Mouse (Mus musculus) heart, postnatal 36 days (tissue): ENCODE measurements around the gene Cytip. TPM values are rescaled to one million over a fixed set of nuclear protein-coding genes. Genes with fewer than 3 reads are reported as not detected.

Source experiments
- DNase-seq, 2 experiments: peaks; one replicate each; pipeline ENCODE4 v3.0.0; 2021 to 2022
- intact Hi-C: fragments of 180-260 bp; cut with DNase I; formaldehyde crosslinking; loops from one replicate; pipeline ENCODE4 v1.15.1; 2025
- total RNA-seq, 2 experiments: library from RNA; stranded (reverse); gene quantifications; 2 replicates each; pipeline ENCODE4 v1.2.3; 2021

Gene Cytip
- 1 to 10 TPM; 1.2 to 1.4 TPM for total RNA-seq

DNA sequence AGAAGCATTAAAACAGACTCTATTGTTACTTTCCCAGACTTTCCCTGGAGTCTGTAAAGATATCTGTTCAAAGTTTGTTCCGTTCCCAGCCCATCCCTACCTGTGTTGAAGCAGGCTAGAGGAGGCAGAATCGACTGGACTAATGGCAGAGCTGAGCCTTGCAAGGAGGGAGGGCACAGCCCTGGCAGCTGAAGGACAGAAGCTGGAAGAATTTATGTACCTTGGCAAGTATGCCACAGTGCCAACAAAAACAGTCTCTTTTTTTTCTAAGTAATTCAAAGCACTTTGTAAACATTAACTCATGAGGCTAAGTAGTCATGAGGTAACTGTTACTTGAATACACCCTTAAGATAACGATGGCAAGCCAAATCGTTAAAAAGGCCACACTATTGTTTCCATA lies at the start of gene Cytip:
Gene Cytip, minus strand, starts transcription at position 187 of the 400 bp plus-strand sequence.
- intact Hi-C loops = loop anchor here (10.0 kb wide), 1 partner anchor 369 kb away; the partner anchor contains the start of genes Acvr1 and Upp2
- no peak for DNase-seq

DNA sequence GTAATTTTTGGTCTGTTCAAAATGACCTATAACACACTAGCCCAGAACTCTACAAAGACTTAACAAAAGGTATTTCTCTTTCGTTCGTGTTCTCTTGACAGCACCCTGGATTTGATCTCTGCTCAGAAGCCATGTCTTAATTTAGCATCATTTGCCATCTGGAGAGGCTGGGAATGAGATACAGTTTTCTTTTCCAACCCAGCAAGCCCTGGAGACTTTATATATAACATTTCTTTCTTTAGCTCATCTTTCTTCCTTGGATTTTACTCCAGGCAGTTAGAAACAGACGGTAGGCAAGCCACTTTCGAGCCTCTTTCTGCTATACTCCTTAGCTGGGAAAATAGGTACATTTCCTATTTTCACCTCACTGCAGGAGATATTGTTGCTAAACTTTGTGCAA lies 45.3 kb upstream of the Cytip start:
- DNase-seq = no peak
- intact Hi-C loops = loop anchor here (2.0 kb wide), 1 partner anchor 78 kb away; no protein-coding TSS in a partner anchor

DNA sequence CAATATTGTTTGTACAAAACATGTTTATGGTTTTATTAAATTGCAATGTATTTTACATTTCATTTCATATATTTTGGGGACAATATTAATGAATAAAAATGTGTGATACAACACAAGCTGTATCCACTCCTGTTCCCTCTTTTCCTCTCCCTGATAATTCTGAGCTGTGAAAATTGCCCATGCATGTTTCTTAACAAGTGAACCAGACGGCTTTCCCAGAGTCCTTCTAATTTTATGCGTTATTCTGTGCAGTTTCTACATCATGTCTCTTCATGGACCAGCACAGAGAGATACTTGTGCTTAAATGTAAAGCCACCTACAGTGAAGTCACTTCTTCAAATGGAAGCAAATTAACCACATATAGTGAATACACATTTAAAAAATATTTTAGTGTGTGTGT lies 42.2 kb upstream of the Cytip start:
- no peak for DNase-seq
- intact Hi-C loops = no loop called here

DNA sequence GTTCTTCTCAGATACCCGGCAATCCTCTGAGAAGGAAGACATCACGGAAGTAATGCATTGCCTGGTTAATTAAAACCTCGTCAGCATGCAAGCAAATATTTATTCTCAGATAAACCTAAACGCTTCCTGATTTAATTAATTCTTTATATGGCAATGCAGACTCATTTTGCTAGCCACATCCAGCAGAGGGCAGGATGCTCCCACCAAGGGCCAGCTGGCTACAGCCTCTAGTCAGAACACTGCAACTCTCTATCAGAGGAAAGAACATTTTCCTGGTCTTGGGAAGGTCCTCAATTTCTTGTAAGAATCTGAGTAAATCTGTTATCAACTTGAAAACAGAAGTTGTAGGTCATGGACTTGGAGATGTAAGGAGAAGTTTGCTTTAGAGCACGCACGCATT lies 4.1 kb upstream of the Cytip start:
- intact Hi-C loops = loop anchor here (10.0 kb wide), 1 partner anchor 365 kb away; the partner anchor contains the start of genes Acvr1 and Upp2
- peak; percentile 31 to 57 for DNase-seq

DNA sequence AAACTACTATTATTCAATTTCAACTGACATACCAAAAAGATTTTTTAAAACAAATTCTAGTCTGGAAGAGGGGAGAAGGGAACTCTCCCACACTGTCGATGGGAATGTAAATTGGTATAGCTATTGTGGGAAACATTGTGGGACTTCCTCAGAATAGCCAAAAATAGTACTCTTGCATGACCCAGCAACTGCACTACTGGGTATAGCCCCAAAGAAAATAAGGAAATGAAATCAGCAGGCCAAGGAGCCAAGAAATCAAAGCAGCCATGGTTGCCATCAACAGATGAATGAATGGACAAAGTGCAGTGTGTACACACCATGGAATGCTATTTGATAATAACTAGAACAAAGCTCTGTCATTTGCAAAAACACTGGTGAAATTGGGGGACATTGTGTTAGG lies 1.5 kb upstream of the Cytip start:
- no peak for DNase-seq
- intact Hi-C loops = loop anchor here (10.0 kb wide), 1 partner anchor 368 kb away; the partner anchor contains the start of genes Acvr1 and Upp2

DNA sequence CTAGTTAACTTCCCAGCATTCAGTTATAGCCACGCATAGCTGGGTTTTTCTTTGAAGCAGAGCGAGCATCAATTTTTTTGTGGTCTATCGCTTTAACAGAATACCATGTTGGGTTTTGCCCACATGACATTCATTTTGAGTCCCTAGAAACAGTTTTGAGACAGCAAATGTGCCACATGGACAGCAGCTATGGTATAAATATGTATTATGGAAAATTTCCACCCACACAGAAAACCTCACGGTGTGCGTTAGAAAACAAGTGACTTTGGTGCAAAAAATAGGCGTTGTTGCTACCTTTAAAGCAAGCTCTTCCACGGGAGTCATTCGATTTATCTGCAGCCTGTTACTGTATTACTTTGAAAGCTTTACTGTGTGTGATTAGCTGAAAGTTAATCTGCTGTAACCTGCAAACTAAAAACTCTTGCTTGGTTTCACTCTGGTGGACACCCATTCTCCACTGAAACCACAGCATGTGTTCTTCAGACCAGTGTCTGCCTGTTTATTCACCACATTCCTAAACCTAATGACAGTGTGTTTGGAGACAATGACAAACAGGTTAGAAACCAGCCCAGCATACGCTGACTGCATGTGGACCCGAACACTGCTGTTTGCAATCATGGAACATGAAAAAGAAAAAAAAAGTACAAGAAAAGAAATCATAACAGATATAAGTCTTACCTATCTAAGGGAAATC lies 763 bp downstream of the Cytip start:
- intact Hi-C loops = loop anchor here (10.0 kb wide), 1 partner anchor 370 kb away; the partner anchor contains the start of genes Acvr1 and Upp2
- no peak for DNase-seq

DNA sequence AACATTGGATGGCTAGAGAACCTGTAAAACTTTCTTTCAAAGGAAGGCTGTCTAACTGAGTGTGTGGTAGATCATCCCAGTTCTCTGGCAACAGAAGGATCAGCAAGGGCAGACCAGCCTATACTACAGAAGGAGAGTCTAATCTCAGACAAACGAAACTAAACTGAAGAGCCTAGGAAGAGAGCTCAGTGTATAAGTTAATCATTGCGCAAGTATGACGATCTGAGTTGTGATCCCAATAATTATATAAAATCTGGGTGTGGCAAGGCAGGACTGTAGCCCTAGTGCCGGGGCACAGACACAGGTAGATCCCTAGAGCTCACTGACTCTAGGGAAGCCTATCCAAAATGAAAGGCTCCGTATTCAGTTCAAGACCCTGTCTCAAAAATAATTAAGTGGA lies 3.2 kb downstream of the Cytip start:
- no peak for DNase-seq
- intact Hi-C loops = loop anchor here (10.0 kb wide), 1 partner anchor 373 kb away; the partner anchor contains the start of genes Acvr1 and Upp2

DNA sequence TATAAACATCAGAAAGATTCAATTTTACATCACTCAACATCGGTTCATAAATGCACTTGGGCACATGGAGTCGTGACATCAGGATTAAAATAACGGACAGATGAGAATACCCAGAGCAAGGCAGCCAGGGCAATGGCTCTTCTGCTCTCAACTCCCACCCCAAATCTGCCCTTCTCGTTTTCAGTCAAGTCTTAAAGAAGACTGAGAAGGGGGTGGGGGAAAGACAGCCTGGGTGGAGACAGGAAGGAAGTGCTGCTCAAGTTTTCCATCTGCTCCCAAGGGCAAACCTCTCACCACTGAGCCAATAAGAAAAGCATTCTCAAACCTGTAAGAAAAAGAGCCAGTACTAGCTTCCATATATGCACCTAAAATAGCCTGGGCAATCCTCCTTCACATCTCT lies 5.8 kb downstream of the Cytip start:
- intact Hi-C loops = no loop called here
- no peak for DNase-seq

DNA sequence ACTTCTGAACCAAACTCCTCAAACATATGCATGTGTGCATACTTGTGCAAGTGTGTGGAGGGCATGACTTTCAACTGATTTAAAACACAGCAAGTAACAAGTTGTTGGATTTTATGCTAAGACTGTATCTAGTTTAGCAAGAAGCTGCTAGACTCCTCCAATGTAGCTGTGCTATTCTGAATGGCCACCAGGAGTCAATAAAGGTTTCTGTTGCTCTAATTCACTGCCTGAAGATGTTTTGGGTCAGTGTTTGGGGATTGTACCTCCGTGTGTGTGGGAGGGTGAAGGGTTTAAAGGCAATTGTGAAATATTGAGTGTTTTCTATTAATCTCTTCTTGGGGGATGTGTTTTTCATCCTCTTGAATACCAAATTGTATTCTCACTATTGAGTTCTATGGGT lies 6.4 kb downstream of the Cytip start:
- intact Hi-C loops = no loop called here
- DNase-seq = no peak

DNA sequence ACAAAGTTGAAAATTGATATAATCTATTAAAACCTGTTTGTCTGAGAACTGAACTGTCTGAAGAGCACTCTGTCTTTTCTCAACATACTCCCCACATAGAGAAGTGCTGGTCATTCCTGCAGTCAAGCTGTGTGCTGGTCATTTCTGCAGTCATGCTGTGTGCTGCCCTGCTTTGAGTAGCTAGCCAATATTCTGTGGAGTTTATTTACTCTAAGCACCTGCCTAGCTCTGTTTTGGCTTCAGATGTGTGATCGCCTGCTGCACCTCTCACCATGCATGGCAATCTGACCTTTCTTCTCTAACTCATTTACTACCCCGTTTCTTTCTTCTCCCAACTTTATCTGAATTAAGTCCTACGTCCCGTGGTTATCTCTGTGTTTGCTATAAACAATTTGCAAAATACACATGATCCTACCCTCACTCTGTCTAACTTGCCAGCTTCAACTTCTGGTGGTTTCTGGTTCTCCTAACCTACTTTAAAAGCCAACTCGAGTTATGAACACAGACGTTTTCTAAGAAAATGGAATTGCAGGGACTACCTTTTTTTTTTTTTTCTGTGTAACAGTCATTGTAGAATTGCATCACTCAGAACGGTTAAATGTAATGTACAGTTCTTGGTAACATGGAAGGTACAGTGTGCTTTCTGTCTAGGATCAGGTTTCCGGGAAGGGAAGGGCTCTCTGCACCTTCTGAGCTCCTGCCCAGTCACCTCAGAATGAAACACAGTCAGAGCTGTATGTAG lies 7.9 kb downstream of the Cytip start:
- intact Hi-C loops = no loop called here
- DNase-seq = no peak

DNA sequence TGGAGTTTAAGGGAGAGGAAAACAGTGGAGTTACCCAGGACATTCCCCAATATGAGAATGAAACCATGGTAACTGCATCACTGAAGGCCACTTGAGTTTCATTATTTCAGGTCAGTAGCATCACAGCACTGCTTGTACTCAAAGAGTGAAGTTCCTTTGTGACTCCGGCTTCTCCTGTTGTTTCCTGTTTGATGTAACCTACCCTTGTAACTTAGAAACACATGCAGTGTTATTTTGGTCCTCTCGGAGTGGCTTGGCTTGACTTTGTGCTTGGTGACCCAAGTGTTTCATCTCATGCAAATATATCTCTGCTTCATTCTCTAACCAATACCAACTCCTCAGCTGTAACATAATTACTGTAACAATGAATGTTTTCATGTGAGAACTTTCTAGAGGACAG lies 11.1 kb downstream of the Cytip start:
- intact Hi-C loops = no loop called here

DNA sequence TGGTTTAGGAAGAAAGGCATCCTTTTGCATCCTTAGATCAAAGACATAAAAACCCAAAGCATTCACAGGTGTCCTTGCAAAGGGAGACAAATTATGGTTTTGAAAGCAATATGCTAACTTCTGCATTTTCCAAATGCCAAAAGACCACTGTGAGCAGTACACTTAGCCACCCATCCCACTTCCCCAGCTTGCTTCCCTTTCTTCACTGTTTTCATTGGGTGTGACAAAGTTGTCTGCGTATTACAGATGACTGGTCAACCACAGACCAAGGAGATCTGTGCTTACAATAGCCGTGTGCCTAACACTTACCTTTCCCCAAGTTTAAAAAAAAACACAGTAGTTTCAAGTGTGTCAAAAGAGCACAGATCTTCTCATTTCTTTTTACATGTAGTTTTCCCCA lies 11.7 kb downstream of the Cytip start:
- DNase-seq = no peak
- intact Hi-C loops = no loop called here

More for the DNA sequence above, 11.1 kb downstream of the Cytip start:
- no peak for DNase-seq

DNA sequence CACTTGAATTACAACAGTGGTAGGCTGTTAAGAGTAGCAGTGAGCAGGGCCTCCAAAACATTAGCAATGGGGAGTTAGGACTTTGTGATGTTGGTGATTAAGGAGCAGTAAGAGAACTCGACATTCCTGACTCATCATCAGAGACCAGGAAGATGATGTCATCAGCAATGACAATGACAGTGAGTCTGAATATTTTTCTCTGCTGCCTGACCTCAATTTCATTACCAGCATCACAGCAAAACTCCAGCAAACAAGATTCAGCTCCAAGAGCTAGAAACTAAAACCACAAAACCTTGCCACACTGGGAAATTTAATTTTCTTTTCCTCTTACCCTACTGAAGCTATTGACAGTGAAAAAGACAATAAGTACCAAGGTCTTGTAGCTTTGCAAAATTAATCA lies 14.6 kb downstream of the Cytip start:
- intact Hi-C loops = no loop called here
- no peak for DNase-seq

DNA sequence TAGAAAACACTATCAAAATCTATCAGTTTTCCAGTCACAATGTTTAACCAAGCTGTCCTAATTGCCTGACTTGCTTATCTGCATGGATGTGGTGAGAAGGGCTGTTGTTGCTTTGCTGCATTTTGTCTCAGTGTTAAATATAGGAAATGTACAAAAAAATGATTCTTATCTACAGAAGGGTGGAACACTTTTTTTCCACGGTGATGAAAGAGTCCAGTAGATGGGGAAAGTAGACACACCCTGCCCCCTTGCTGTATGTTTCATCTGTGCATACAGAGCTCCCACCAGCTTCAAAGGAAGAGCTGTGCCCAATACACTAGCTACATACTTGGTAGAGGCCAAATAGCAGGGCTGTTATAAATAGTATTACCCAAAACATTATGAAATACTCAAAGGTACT lies 16.3 kb downstream of the Cytip start:
- no peak for DNase-seq
- intact Hi-C loops = no loop called here

DNA sequence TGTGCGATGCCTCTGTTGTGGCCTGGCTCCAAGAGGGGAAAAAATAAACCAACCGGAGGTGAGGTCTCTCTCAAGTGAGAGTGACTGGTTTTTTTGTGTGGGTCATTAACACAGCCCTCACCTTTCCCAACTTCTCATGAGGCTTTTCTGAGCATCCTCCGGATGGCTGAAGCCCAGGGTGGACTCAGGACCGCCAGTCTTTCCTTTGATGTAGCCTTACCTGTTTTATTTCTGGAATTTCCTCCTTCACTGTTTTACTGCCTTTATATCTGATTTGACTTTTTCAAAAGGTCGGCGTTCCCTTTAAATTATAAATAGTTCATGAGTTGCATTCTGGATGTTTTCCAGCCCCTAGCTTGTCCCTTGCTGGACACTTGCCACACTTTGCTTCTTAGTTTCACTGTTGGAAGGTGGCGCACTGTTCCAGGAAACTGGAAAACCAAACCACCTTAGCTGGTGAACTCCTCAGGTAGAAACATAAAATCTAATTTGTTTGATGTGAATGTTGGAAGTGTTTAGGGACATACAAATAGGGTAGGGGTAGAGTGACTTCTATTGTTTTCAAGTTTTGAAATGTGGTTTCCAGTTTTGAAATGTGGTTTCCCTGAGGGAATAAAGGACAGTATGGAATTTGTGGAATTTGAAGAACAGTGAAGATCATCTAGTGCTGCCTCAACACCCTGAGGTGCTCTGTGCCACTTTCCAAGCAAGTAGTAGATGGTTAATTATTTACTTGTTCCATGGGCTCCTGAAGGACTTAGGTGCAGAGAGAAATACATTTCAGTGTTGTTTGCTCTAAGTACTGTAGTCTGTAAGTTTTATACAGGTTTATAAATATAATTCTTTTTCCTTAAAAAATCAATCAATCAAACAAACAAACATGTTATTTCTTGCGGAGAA lies 19.7 kb downstream of the Cytip start:
- peak; percentile 31 to 45 for DNase-seq
- intact Hi-C loops = no loop called here

DNA sequence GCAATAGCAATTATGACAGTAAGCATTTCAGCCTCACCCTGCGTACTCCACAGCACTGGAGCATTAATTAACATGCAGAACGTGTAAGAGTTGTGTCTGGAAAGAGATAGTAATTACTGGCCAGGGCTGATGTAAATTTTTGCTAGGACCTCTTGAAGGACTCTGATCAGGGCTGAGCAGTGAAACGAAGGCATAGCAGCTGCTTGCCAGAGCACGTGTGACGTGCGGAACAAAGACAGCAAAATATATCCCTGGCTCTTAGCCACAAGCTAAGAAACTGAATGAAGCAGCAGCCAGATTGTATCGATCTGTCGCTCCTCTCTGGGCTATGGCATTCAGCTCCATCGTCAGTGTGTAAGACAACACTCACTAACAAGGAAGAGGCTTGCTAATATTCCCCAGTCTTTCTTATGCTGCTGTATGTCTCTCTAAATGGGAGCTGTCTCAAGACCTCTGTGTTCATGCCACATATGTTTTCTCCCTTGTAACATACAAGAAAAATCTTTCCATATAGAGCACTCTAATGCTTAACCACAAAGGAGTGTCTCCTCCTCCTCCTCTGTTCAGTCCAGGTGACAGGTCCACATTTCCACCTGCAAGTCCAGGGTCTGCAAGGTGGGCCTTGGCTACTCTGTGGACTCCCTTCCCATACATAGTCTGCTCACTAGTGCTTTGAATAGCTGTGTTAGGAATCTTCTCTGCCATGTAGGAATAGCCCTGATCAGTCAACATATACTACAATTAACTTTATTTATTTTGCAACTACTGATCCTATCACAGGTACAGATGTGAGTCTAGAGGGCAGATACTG lies 20.7 kb downstream of the Cytip start:
- intact Hi-C loops = no loop called here
- DNase-seq = no peak

DNA sequence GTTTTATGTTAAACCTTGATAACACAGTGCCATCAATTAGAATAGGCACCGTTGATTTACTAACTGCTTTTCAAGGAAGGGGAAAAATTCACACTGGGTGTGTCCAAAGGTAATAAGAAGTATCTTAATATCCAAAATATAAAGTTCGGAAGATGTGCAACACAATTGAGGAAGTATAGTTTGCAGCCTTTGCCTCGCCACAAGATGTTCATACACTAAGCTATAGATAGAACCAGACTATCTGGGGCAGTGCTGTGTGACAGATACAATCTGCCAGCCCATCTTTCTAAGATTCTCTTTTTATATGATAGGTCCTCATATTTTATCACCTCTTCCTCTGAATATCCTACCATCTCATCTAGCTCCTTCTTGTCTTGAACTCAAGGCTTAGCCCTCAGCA lies 22.4 kb downstream of the Cytip start:
- intact Hi-C loops = no loop called here
- no peak for DNase-seq

DNA sequence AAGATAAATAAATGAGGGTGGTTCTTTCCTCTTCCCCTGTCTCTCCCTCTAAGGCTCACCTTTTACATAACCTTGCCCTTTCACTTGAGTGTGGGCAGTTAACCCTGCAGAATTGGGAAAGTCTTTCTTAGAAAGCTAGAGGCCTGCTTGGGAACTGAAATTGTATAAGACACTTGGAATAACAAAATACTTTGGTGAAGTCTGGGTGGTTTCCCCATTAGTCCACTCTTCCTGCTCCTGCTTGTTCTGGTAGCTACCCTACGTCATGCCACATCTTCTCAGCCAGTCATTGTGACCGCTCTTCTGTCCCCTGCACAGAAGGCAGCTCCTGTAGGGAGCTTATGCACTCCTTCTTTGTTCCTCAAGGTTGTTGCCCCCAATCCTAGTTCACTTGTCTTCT lies 26.2 kb downstream of the Cytip start:
- DNase-seq = no peak
- intact Hi-C loops = no loop called here

DNA sequence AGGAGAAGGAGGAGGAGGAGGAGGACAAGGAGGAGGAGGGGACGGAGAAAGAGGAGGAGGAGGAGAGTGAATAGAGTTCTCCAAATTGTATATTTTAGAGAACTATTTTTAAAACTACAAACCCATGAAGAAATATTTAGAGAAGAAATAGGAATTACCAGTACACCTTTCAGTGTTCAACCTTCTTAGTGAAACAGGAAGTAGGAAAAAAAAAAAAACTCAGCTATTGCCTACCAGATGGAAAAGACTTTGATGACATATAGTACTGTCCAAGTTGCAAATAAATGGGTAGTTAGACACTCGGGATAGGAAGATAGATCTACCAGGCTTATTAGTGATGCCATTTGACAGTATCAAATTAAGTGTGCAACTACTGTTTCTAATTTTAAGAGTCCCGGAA lies 27.7 kb downstream of the Cytip start:
- intact Hi-C loops = no loop called here
- no peak for DNase-seq

DNA sequence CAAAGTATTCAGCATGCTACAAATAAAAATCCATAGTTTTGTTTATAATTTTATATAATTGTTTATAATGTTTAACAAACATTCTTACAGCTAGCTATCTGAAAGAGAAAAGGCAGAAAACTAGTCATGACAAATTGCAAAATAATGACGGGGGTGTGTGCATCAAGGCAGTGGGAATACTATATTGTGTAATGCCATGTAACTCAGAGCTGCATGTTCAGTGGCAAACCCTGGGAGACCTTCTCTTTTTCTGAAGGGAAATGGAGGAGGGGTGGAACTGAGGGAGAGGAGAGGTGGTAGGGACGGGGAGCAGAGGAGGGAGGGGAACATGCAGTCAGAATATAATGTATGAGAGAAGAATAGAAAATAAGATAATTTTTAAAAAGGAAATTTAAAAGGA lies 28.6 kb downstream of the Cytip start:
- intact Hi-C loops = no loop called here
- no peak for DNase-seq
